Mouse (Mus musculus): ENCODE results near the gene Srsf9.
A peak's percentile ranks its signal among the peaks of the same experiment; 100 is the strongest.

- 0 out of 2 replicates have a peak, but pooled peaks have one; percentile 17 for TF ChIP-seq CTCF (IDR thresholded peaks at IDR 0.05; ENCODE audit: low read depth)
- no peak for TF ChIP-seq EP300 (IDR thresholded peaks at IDR 0.05; ENCODE audit: low read depth)
Measured at GRCm38 (mm10) chr5:115326256-115326831, 633 bp upstream of the Srsf9 start.
